Comparison of ENCODE assay signal across 19 mouse cellular contexts in genomic region chr4:57550216-57550615, GRCm38 (mm10). TPM values are rescaled to one million over a fixed set of nuclear protein-coding genes. Genes with fewer than 3 reads are reported as not detected.
A peak's percentile ranks its signal among the peaks of the same experiment; 100 is the strongest.
DNase-seq lines count a peak whose midpoint lies in the region; ATAC-seq and TF ChIP-seq lines count a peak whose summit lies in the region.
"Had no signal": no experiment of that assay in that cellular context is flagged by ENCODE, and none has a peak within 500 bp of the region (broad histone marks: within the 10 kb centered on the region; RNA-seq: fewer than 3 reads in every experiment).

No protein-coding gene starts in this region.

- H3K9me3 ChIP-seq in lung, postnatal 0 days (ENCODE audit: low read length): no peaks in the 10 kb centered on the region
- H3K9me3 ChIP-seq in forebrain, embryonic 11.5 days (ENCODE audit: control insufficient read depth, low read length): no peaks in the 10 kb centered on the region
- H3K9me3 ChIP-seq: forebrain, embryonic 10.5 days; hindbrain, embryonic 13.5 days; intestine, embryonic 15.5 days; kidney, embryonic 15.5 days; megakaryocyte, embryonic 14.5 days; stomach, embryonic 15.5 days had no signal

- TF ChIP-seq EP300 in lung, postnatal 0 days (IDR thresholded peaks at IDR 0.05): no peak

- TF ChIP-seq CTCF in lung, postnatal 0 days (IDR thresholded peaks at IDR 0.05): no peak
- TF ChIP-seq CTCF in embryonic fibroblast, embryonic 13.5 days (IDR thresholded peaks at IDR 0.05; ENCODE audit: borderline replicate concordance, insufficient read depth, low read length): no peak
- TF ChIP-seq CTCF in olfactory bulb, adult 2 months (IDR thresholded peaks at IDR 0.05; ENCODE audit: insufficient read depth, low read depth, low read length): no peak

- DNase-seq in heart, adult 11 months: peak; percentile 96
- DNase-seq in heart, postnatal 10 days: no peak
- DNase-seq in lung, postnatal 0 days (ENCODE audit: low spot score): peak; percentile 23
- DNase-seq in lung, postnatal 14 days: no peak
- DNase-seq in forebrain, embryonic 11.5 days (ENCODE audit: low spot score): no peak
- no peak for DNase-seq in cerebellum, adult 9-11 months
- DNase-seq: adrenal gland, postnatal 25 days; cerebellum, postnatal 10 days; gastrocnemius, postnatal 36 days; spleen, adult 18-20 months had no signal

- ATAC-seq in lung, postnatal 0 days: no peak
- ATAC-seq in forebrain, embryonic 11.5 days (replicated peaks; ENCODE audit: low FRiP score): no peak
- ATAC-seq: intestine, embryonic 15.5 days had no signal

- no peak overlapping the region for H3K9ac ChIP-seq in lung, postnatal 0 days (replicated peaks; ENCODE audit: low read depth)
- H3K9ac ChIP-seq in forebrain, embryonic 11.5 days (ENCODE audit: low read length): no peak overlapping the region
- H3K9ac ChIP-seq: hindbrain, embryonic 13.5 days; intestine, embryonic 15.5 days; kidney, embryonic 15.5 days; stomach, embryonic 15.5 days had no signal

- no peak overlapping the region for H3K4me3 ChIP-seq in lung, postnatal 0 days (ENCODE audit: low read depth, low read length)
- H3K4me3 ChIP-seq in embryonic fibroblast, embryonic 13.5 days (ENCODE audit: insufficient read depth, low read length): no peak overlapping the region
- no peak overlapping the region for H3K4me3 ChIP-seq in olfactory bulb, adult 2 months (ENCODE audit: insufficient read depth, low read depth, low read length)
- H3K4me3 ChIP-seq in forebrain, embryonic 11.5 days (ENCODE audit: low read depth, low read length): no peak overlapping the region
- H3K4me3 ChIP-seq: forebrain, embryonic 10.5 days; hindbrain, embryonic 13.5 days; intestine, embryonic 15.5 days; kidney, embryonic 15.5 days; megakaryocyte, embryonic 14.5 days; stomach, embryonic 15.5 days had no signal

- TF ChIP-seq POLR2A in embryonic fibroblast, embryonic 13.5 days (IDR thresholded peaks at IDR 0.05; ENCODE audit: low read depth, low read length): no peak
- no peak for TF ChIP-seq POLR2A in olfactory bulb, adult 2 months (IDR thresholded peaks at IDR 0.05; ENCODE audit: insufficient read depth, low read depth, low read length)

- H3K4me1 ChIP-seq in lung, postnatal 0 days (ENCODE audit: insufficient read depth, low read depth, low read length): no peaks in the 10 kb centered on the region
- H3K4me1 ChIP-seq in embryonic fibroblast, embryonic 13.5 days (ENCODE audit: control insufficient read depth, insufficient read depth, low read length): peaks cover 4% of the 10 kb centered on the region; the same call in 1 of the 2 replicates
- H3K4me1 ChIP-seq in olfactory bulb, adult 2 months (ENCODE audit: control insufficient read depth, insufficient read depth, low read length): no peaks in the 10 kb centered on the region; the same call in 1 of the 2 replicates
- no peaks in the 10 kb centered on the region for H3K4me1 ChIP-seq in forebrain, embryonic 11.5 days (replicated peaks; ENCODE audit: control insufficient read depth, insufficient read depth, low read length)
- H3K4me1 ChIP-seq: forebrain, embryonic 10.5 days; hindbrain, embryonic 13.5 days; intestine, embryonic 15.5 days; megakaryocyte, embryonic 14.5 days; stomach, embryonic 15.5 days had no signal

- no peaks in the 10 kb centered on the region for H3K27me3 ChIP-seq in lung, postnatal 0 days (replicated peaks; ENCODE audit: insufficient read depth, low read length)
- H3K27me3 ChIP-seq in forebrain, embryonic 11.5 days (ENCODE audit: control insufficient read depth, insufficient read depth, low read length): no peaks in the 10 kb centered on the region
- H3K27me3 ChIP-seq: hindbrain, embryonic 13.5 days; intestine, embryonic 15.5 days; kidney, embryonic 15.5 days; megakaryocyte, embryonic 14.5 days; stomach, embryonic 15.5 days had no signal

- H3K27ac ChIP-seq in lung, postnatal 0 days (ENCODE audit: low read length): no peak overlapping the region
- peak overlapping the region; percentile 70 for H3K27ac ChIP-seq in embryonic fibroblast, embryonic 13.5 days (ENCODE audit: insufficient read depth, low read length)
- peak overlapping the region; percentile 13; the same call in 1 of the 2 replicates for H3K27ac ChIP-seq in olfactory bulb, adult 2 months (ENCODE audit: insufficient read depth, low read depth, low read length)
- H3K27ac ChIP-seq in forebrain, embryonic 11.5 days (ENCODE audit: low read depth, low read length): no peak overlapping the region
- H3K27ac ChIP-seq: forebrain, embryonic 10.5 days; hindbrain, embryonic 13.5 days; intestine, embryonic 15.5 days; kidney, embryonic 15.5 days; stomach, embryonic 15.5 days had no signal

- H3K4me2 ChIP-seq in lung, postnatal 0 days (replicated peaks; ENCODE audit: low read depth, low read length): no peak overlapping the region
- no peak overlapping the region for H3K4me2 ChIP-seq in forebrain, embryonic 11.5 days (ENCODE audit: low read depth, low read length, severe bottlenecking)
- H3K4me2 ChIP-seq: hindbrain, embryonic 13.5 days; intestine, embryonic 15.5 days; kidney, embryonic 15.5 days; stomach, embryonic 15.5 days had no signal

- 41% methylated on average over 1 of the region's 1 CpGs for WGBS in lung, postnatal 0 days
- 9% methylated on average over 1 of the region's 1 CpGs for WGBS in olfactory bulb, adult 2 months
- 40% methylated on average over 1 of the region's 1 CpGs for WGBS in forebrain, embryonic 11.5 days

- intact Hi-C loops in heart, postnatal 10 days (cut with DNase I): no loop called here

- no peaks in the 10 kb centered on the region for H3K36me3 ChIP-seq in lung, postnatal 0 days (ENCODE audit: insufficient read depth, low read length)
- no peaks in the 10 kb centered on the region for H3K36me3 ChIP-seq in forebrain, embryonic 11.5 days (ENCODE audit: control insufficient read depth, insufficient read depth, low read length)
- H3K36me3 ChIP-seq: forebrain, embryonic 10.5 days; hindbrain, embryonic 13.5 days; intestine, embryonic 15.5 days; kidney, embryonic 15.5 days; stomach, embryonic 15.5 days had no signal

RNA-seq across cellular contexts. Expression of gene Pakap, which starts 17.8 kb away (rescaled TPM):
- 10 to 100 TPM; 60.6 to 62.1 TPM for total RNA-seq in heart, postnatal 10 days (2021)
- polyA plus RNA-seq in lung, postnatal 0 days (2015; fragmentation: Nextera tagmentation; extraction: Ambion mirVana): 60.5 and 68.6 TPM in 2 replicates
- 14.7 and 26.4 TPM in 2 replicates for polyA plus RNA-seq in embryonic fibroblast, embryonic 13.5 days (2011; ENCODE audit: insufficient read length, low read depth, missing spikeins)
- not detected in 2 replicates for polyA plus RNA-seq in olfactory bulb, adult 2 months (2012; ENCODE audit: insufficient read depth, insufficient read length, low replicate concordance, missing spikeins)
- 21.1 and 22.3 TPM in 2 replicates for polyA plus RNA-seq in forebrain, embryonic 11.5 days (2014; fragmentation: Nextera tagmentation; extraction: Ambion mirVana)
- total RNA-seq: monocyte, adult 5-6 weeks had no signal

Comparison
In these comparisons a context has a peak if more than half of its experiments do, and no peak if none do; other contexts are left out.
1. DNase-seq: peak in heart, adult 11 months (single experiment) and lung, postnatal 0 days (single experiment); none in heart, postnatal 10 days (0 of 2), lung, postnatal 14 days (single experiment), forebrain, embryonic 11.5 days (single experiment) and cerebellum, adult 9-11 months (single experiment).
2. H3K27ac ChIP-seq: peak in embryonic fibroblast, embryonic 13.5 days (single experiment) and olfactory bulb, adult 2 months (single experiment); none in lung, postnatal 0 days (single experiment) and forebrain, embryonic 11.5 days (single experiment).
3. RNA of gene Pakap, which starts 17.8 kb away (polyA plus RNA-seq): 60.5 to 68.6 TPM in lung, postnatal 0 days, 21.1 to 22.3 TPM in forebrain, embryonic 11.5 days and 14.7 to 26.4 TPM in embryonic fibroblast, embryonic 13.5 days; not detected in olfactory bulb, adult 2 months; every median in the first group is over 10 times any median in the second.